Mouse (Mus musculus) midbrain, embryonic 14.5 days (tissue): ENCODE results near the gene Cxxc4. TPM values are rescaled to one million over a fixed set of nuclear protein-coding genes. Genes with fewer than 3 reads are reported as not detected.

Experiments
- ATAC-seq: fragments of 200-750 bp; cut with Nextera tagmentation; 2 replicates; pipeline ENCODE4 v1.8.0; 2017; ENCODE audit warnings: moderate number of reproducible peaks, moderate library complexity; ENCODE audit not compliant: low FRiP score, low TSS enrichment
- DNase-seq: peaks from one replicate; pipeline ENCODE4 v3.0.0-alpha.2; 2015
- H3K27ac ChIP-seq: fragments of 300-500 bp; sonication (generic); replicated peaks from 2 replicates; pipeline ENCODE4 v1.5.1; 2014; ENCODE audit warnings: mild to moderate bottlenecking, low read depth, low read length, moderate library complexity
- H3K27me3 ChIP-seq: fragments of 300-500 bp; sonication (generic); 2 replicates; pipeline ENCODE4 v1.6.1; 2014; ENCODE audit warnings: low read length, control low read depth, mixed read lengths; ENCODE audit not compliant: control insufficient read depth, insufficient read depth
- H3K36me3 ChIP-seq: fragments of 300-500 bp; sonication (generic); 2 replicates; pipeline ENCODE4 v1.6.1; 2014; ENCODE audit warnings: low read length, control low read depth; ENCODE audit not compliant: control insufficient read depth, insufficient read depth
- H3K4me1 ChIP-seq: fragments of 300-500 bp; sonication (generic); 2 replicates; pipeline ENCODE4 v1.6.1; 2014; ENCODE audit warnings: mild to moderate bottlenecking, antibody characterized with exemption, low read length, control low read depth; ENCODE audit not compliant: control insufficient read depth, insufficient read depth
- H3K4me2 ChIP-seq: fragments of 300-500 bp; sonication (generic); 2 replicates; pipeline ENCODE4 v1.6.1; 2014; ENCODE audit warnings: mild to moderate bottlenecking, low read length, moderate library complexity
- H3K4me3 ChIP-seq: fragments of 300-500 bp; sonication (generic); replicated peaks from 2 replicates; pipeline ENCODE4 v1.5.1; 2014; ENCODE audit warnings: low read depth, low read length
- H3K9ac ChIP-seq: fragments of 300-500 bp; sonication (generic); replicated peaks from 2 replicates; pipeline ENCODE4 v1.6.1; 2014; ENCODE audit warnings: mild to moderate bottlenecking, low read length, moderate library complexity
- H3K9me3 ChIP-seq: fragments of 300-500 bp; sonication (generic); 2 replicates; pipeline ENCODE4 v1.6.1; 2016; ENCODE audit warnings: low read length, control low read depth, mixed read lengths; ENCODE audit not compliant: control insufficient read depth
- WGBS: fragments of 180-500 bp; shearing (Covaris S2); extraction: QIAGEN DNeasy Blood & Tissue Kit; methylation state at CpG from one replicate; pipeline ENCODE4 v1.1.7; 2014; 5-methylcytosine and 5-hydroxymethylcytosine counted together
- polyA plus RNA-seq: library from polyadenylated mRNA; unstranded; fragments of >200 nt; fragmentation: Nextera tagmentation; extraction: Ambion mirVana; gene quantifications from 2 replicates; pipeline ENCODE4 v1.2.1, GENCODE M21; 2014

Cxxc4 gene
- polyA plus RNA-seq, 1 experiment from 2014 or later: 58.3 TPM

GRCm38 (mm10) chr3:134222593-134222992 lies 13.7 kb upstream of the Cxxc4 start:
- no peak overlapping the region for H3K4me2 ChIP-seq
- H3K27me3 ChIP-seq: no peaks in the 10 kb centered on the region
- DNase-seq (no peak), ATAC-seq (no peak)
- H3K9ac ChIP-seq: no peak overlapping the region
- H3K4me1 ChIP-seq: no peaks in the 10 kb centered on the region
- no peaks in the 10 kb centered on the region for H3K9me3 ChIP-seq
- no peaks in the 10 kb centered on the region for H3K36me3 ChIP-seq
- no peak overlapping the region for H3K4me3 ChIP-seq
- H3K27ac ChIP-seq: no peak overlapping the region
- 51% methylated on average over 1 of the region's 1 CpGs for WGBS

- Histone ChIP-seq H3K27me3 (no peaks in the 10 kb centered on the region), H3K4me1 (no peaks in the 10 kb centered on the region), H3K36me3 (no peaks in the 10 kb centered on the region), H3K4me2 (no peak overlapping the region), H3K4me3 (no peak overlapping the region), H3K27ac (no peak overlapping the region), H3K9me3 (no peaks in the 10 kb centered on the region), H3K9ac (no peak overlapping the region)
- ATAC-seq (no peak), DNase-seq (no peak)
- WGBS: 93% methylated on average over 7 of the region's 7 CpGs
These were observed 12.3 kb upstream of the Cxxc4 start for GRCm38 (mm10) chr3:134223956-134224355.

GRCm38 (mm10) chr3:134225928-134226327 lies 10.4 kb upstream of the Cxxc4 start:
- Histone ChIP-seq H3K4me2 (no peak overlapping the region), H3K9me3 (no peaks in the 10 kb centered on the region), H3K9ac (no peak overlapping the region), H3K36me3 (no peaks in the 10 kb centered on the region), H3K27ac (no peak overlapping the region), H3K4me3 (no peak overlapping the region), H3K4me1 (no peaks in the 10 kb centered on the region), H3K27me3 (no peaks in the 10 kb centered on the region)
- ATAC-seq (no peak), DNase-seq (no peak)
- WGBS: 97% methylated on average over 3 of the region's 3 CpGs

GRCm38 (mm10) chr3:134232753-134233152 lies 3.5 kb upstream of the Cxxc4 start:
- Histone ChIP-seq H3K27ac (no peak overlapping the region), H3K36me3 (no peaks in the 10 kb centered on the region), H3K4me2 (no peak overlapping the region), H3K9me3 (no peaks in the 10 kb centered on the region), H3K4me1 (no peaks in the 10 kb centered on the region), H3K9ac (no peak overlapping the region), H3K4me3 (no peak overlapping the region), H3K27me3 (no peaks in the 10 kb centered on the region)
- ATAC-seq (no peak), DNase-seq (no peak)
- 90% methylated on average over 2 of the region's 2 CpGs for WGBS

- no peaks in the 10 kb centered on the region; the same call in 1 of the 2 replicates for H3K4me1 ChIP-seq
- H3K4me2 ChIP-seq: peak overlapping the region; percentile 89
- peak overlapping the region; percentile 100 for H3K27ac ChIP-seq
- H3K27me3 ChIP-seq: no peaks in the 10 kb centered on the region
- H3K4me3 ChIP-seq: peak overlapping the region; percentile 75
- ATAC-seq (peak; percentile 85), DNase-seq (peak; percentile 96)
- H3K36me3 ChIP-seq: 0 out of 2 replicates have a peak, but pooled peaks cover 3% of the 10 kb centered on the region
- WGBS: under 1% methylated on average over 52 of the region's 55 CpGs
- no peaks in the 10 kb centered on the region for H3K9me3 ChIP-seq
- H3K9ac ChIP-seq: peak overlapping the region; percentile 95
These were observed 532 bp upstream of the Cxxc4 start for GRCm38 (mm10) chr3:134235491-134236413.

GRCm38 (mm10) chr3:134237113-134237805 lies 975 bp downstream of the Cxxc4 start:
- DNase-seq (peak; percentile 68), ATAC-seq (no peak)
- peak overlapping the region; percentile 95 for H3K9ac ChIP-seq
- H3K4me3 ChIP-seq: peak overlapping the region; percentile 75
- H3K27me3 ChIP-seq: no peaks in the 10 kb centered on the region
- H3K4me2 ChIP-seq: peak overlapping the region; percentile 89
- H3K9me3 ChIP-seq: no peaks in the 10 kb centered on the region
- H3K27ac ChIP-seq: peak overlapping the region; percentile 100
- 0 out of 2 replicates have a peak, but pooled peaks cover 6% of the 10 kb centered on the region for H3K36me3 ChIP-seq
- WGBS: 3% methylated on average over 3 of the region's 3 CpGs
- H3K4me1 ChIP-seq: peaks cover 11% of the 10 kb centered on the region

- under 1% methylated on average over 14 of the region's 14 CpGs for WGBS
These were observed 2.5 kb downstream of the Cxxc4 start for GRCm38 (mm10) chr3:134238621-134239310.

GRCm38 (mm10) chr3:134239321-134239970 lies 3.2 kb downstream of the Cxxc4 start:
- peak; percentile 28 for ATAC-seq
- DNase-seq: peak; percentile 83

More at GRCm38 (mm10) chr3:134238621-134239310, 2.5 kb downstream of the Cxxc4 start:
- H3K4me2 ChIP-seq: peak overlapping the region; percentile 89
- H3K4me3 ChIP-seq: peak overlapping the region; percentile 75
- DNase-seq (peak; percentile 86), ATAC-seq (peak; percentile 35)
- H3K9me3 ChIP-seq: no peaks in the 10 kb centered on the region
- peak overlapping the region; percentile 100 for H3K27ac ChIP-seq
- H3K9ac ChIP-seq: peak overlapping the region; percentile 95
- H3K27me3 ChIP-seq: no peaks in the 10 kb centered on the region
- H3K36me3 ChIP-seq: 0 out of 2 replicates have a peak, but pooled peaks cover 6% of the 10 kb centered on the region
- H3K4me1 ChIP-seq: peaks cover 24% of the 10 kb centered on the region

More at GRCm38 (mm10) chr3:134239321-134239970, 3.2 kb downstream of the Cxxc4 start:
- H3K27me3 ChIP-seq: no peaks in the 10 kb centered on the region
- peak overlapping the region; percentile 100 for H3K27ac ChIP-seq
- under 1% methylated on average over 47 of the region's 51 CpGs for WGBS
- peak overlapping the region; percentile 75 for H3K4me3 ChIP-seq
- H3K4me1 ChIP-seq: peaks cover 27% of the 10 kb centered on the region
- H3K9ac ChIP-seq: peak overlapping the region; percentile 95
- 0 out of 2 replicates have a peak, but pooled peaks cover 6% of the 10 kb centered on the region for H3K36me3 ChIP-seq
- no peaks in the 10 kb centered on the region for H3K9me3 ChIP-seq
- peak overlapping the region; percentile 89 for H3K4me2 ChIP-seq
